Mouse (Mus musculus) cerebellum, adult (tissue): ENCODE data around the gene Snupn.
"Not testable (repeated sequence)": the region's sequence is repeated elsewhere in the genome, so short reads cannot be mapped to it uniquely, and the experiment has no call there.

Source experiments
- ATAC-seq: cut with Nextera tagmentation; 2 replicates; pipeline ENCODE4 v1.9.2; 2017; ENCODE audit warnings: mild to moderate bottlenecking, moderate library complexity, mixed read lengths; ENCODE audit not compliant: insufficient number of reproducible peaks, low FRiP score, low TSS enrichment

Snupn gene

DNA sequence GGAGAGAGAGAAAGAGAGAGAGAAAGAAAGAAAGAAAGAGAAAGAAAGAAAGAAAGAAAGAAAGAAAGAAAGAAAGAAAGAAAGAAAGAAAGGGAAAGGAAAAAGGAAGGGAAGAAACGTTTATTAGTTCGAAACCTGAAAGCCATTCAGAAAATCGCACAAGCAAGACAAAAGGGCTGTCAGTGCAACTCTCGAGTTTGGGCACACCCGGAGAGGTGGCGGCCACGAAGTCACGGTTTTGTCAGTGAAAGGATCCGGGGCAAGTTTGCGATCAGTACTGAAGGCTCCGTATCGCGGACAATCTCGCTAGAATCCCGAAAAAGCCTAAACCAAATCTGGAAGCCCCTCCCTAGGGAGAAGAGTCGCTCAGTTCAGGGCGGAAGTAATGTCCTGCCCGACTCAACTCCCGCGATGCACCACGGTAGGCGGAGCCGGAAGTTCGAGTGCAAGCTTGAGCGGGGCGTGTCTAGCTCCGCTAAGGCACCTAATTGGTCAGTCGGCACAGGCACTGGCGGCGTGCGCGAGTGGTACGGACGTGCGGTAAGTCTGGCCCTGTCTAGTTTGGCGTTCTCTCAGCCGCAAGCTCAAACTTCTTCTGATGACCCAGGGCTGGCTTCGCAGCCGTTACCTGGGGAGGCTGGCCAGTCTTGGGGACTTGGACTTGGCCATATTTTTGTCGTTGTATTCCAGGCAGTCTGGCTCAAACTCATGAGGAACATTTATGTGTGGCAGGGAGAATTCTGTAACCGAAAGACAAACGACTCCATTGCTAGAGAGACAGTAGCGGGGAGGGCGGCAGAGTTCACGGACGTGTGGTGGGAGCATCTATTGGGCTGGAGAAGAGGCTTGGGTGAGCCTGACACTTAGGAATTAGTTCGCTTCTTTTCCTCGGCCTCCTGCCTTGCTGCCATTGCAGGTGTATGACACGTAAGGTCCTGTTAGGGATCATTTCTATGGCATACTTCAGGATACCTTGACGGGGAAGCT is at the start of gene Snupn:
Gene Snupn (plus strand): TSS at position 465 of the 987 bp plus-strand sequence.
- ATAC-seq = peak; percentile 100

- no peak for ATAC-seq
Observed at GRCm38 (mm10) chr9:56901187-56901586, 49.5 kb upstream of the Snupn start.

DNA sequence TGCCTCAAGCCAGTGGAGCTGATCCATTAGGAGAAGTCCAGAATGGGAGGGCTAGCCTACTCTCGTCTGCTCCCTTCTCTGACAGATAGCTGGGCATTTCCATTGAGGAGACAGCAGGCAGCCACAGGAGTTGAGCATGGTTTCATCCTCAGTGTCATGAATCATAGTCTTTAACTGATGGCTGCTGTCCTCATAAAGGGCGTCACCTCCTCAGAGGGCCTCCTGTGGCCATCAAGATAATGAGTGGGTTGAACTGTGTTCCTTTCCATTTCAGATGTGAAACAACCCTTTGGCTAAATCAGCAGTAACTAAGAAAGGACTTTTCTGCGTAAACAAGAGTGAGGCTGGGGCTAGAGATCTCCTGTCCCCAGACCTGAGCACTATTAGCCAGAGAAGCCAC is 47.0 kb upstream of the Snupn start:
- ATAC-seq = no peak

GRCm38 (mm10) chr9:56907549-56907948 is 43.1 kb upstream of the Snupn start:
- ATAC-seq = no peak

DNA sequence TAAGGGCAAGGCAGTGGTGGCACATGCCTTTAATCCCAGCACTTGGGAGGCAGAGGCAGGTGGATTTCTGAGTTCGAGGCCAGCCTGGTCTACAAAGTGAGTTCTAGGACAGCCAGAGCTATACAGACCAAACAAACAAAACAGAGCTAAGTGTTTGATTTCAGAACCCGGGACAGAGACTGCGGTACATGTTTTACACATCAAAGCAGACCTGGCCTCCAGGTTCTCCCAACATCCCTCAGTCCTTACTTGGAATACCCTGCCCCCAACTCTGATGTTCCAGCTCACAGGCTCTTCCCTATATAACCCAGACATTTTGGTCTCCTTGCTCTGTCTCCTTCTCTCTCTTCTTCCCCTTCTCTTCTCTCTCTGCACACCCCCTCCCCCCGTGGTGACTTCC is 40.7 kb upstream of the Snupn start:
- not testable (repeated sequence) for ATAC-seq

DNA sequence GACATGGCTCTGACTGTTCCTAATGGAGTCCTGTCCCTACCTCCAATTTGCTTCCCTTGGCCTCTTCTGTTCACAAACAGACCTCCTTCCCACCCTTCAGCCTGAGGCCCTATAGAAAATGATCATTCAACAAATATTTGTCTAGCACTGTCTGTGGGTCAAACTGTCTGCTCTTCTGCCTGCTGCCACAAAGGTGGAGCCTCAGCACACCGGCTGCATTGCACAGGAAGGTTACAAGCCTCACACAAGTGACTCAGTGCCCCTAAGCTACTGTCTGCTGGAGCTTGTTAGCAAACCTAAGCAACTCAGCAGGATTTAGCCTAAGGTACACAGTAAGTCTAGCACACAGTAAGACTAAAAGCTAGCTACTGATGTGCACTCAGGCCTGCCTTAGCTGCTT is 39.7 kb upstream of the Snupn start:
- ATAC-seq = no peak

DNA sequence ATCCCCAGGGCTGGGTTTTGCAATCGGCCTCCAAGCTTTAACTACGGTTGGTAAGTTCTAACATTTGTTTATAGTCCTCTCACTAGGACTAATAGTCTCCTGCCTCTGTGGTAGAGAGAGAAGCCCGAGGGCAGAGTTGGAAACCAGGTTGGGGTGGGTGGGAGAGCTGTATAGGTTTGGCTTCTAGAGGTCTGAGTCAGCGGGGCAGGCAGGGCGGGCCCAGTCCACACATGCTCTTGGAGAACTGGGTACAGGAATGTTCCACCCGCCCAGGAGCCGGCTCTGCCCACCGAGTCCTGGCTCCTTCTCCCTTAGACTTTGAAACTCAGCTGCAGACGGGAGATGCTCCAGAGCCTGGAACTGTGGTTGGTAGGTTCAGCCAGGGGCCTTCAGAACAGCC is 36.7 kb upstream of the Snupn start:
- no peak for ATAC-seq

DNA sequence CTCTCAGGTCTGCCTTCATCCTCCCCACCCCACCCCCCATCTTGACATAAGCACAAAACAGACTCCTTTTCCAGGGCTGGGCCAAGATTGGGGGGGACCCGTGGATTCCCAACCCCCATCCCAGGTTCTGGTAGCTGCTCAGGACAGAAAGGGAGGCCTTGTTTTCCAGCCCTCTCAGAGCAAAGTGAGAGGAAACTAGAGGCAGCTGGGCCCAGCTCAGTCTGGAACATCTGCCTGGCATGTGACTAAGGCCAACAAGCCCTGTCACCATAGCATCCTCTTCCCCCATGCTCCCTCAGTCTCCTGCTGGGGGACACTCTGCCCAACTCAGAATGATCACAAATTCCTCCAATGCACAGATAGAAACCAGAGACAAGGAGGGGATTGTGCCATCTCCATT is 35.6 kb upstream of the Snupn start:
- ATAC-seq = no peak

DNA sequence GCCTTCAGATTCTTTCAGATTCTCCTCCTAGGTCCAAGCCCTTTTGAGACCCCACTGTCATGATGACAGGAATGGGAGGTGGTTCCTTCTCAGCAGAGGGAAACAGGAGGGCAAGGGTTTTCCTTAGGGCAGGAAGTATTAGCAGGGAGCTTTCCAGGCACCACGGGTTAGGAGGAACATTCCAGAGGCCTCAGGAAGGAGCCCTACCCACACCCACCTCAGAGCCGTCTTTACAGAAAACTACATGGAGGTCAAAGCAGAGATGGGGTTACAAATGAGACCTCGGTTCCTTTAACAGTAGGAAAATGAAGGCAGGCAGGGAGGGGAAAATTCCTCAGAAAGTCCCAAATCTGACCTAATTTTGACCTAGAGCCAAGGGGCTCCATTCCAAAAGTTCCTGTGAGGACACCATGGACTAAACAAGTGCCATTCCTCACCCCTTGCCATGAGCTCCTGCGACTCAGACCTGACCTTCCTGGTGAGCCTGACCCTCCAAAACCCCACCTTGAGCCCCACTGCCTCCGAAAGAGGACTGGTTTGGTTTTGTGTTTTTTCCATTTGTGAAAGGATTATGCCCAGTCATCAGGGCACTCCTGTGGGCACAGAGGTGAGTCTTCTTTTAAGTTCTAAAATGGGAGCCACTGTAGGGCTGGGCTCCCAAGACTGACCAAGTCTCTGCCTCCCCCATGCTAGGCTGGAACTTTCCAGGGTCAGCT is 34.8 kb upstream of the Snupn start:
- no peak for ATAC-seq

- no peak for ATAC-seq
Observed at GRCm38 (mm10) chr9:56917131-56917530, 33.5 kb upstream of the Snupn start.

GRCm38 (mm10) chr9:56918466-56918865 is 32.2 kb upstream of the Snupn start:
- no peak for ATAC-seq

GRCm38 (mm10) chr9:56922746-56923145 is 27.9 kb upstream of the Snupn start:
- ATAC-seq = no peak

DNA sequence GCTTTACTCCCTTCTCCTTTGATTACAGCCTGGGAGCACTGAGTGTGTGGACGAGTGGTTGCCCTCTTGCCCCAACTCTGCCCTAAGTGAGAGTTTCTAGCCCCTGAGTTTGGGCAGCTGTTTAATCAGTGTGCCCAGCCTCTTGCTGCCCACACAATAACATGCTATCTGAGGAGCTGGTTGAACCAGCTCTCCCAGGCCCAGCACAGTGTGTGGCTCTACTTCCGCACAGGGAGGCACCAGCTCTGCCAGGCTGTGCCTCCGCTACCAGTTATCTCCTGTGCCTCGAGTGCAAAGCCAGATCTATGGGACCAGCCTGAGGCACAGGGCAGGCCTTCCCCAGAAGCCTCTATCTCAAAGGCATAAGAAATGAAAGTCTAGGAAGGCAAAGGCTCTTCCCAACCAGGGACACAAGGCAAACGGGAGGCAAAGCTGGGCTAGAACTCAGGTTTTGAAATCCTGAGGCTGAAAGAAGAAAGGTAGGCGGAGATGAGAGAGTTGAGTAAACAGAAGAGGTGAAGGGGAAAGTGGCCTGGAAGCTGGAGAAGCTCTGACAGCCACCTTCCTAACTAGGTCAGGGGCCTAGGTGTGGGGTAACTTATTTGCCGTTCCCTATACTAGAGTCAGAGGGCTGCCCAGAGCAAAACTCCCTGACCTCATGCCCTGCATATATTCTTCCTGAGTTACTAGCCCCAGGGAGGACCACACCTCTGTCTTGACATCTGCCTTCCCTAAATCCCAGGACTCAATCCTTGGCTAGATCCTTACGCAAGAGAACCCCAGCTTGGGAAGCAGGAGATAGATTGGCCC is 26.6 kb upstream of the Snupn start:
- no peak for ATAC-seq

DNA sequence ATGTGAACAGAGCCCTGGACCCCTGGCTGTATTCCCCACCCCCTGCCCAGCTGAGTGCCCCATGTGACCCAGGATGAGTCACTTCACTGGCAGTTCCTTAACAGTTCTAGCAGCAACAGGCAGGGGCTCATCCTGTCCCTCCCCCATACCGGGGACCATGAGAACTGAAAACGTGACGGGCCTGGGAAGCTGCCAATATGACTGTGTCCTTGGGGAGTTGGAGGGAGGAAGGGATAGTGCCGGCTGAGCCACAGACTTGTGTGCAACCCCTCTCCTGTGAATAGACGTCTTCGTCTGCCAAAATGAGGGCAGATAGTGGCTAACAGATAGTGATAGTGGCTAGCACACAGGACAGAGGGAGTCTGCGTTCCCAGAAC is 26.0 kb upstream of the Snupn start:
- no peak for ATAC-seq

GRCm38 (mm10) chr9:56925291-56926024 is 25.2 kb upstream of the Snupn start:
- ATAC-seq = no peak

DNA sequence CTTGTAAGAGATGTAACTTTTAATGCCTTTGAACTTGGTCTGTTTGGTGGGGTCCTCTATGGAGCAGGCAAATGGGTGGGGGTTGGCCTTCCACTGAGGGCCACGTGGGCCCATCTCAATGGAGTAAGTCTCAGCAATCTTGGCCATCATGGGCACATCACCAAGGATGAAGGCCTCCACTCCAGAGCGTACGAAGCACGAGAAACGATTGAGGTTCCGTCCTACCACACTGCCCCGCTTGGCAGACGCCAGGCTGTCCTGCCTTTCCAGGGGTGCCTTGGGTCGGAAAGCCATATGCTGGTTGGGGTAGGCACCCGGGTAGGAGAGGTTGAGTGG is 24.7 kb upstream of the Snupn start:
- ATAC-seq = no peak

- ATAC-seq = no peak
Observed at GRCm38 (mm10) chr9:56926387-56926786, 24.3 kb upstream of the Snupn start.

GRCm38 (mm10) chr9:56927191-56928012 is 23.3 kb upstream of the Snupn start:
- no peak for ATAC-seq

DNA sequence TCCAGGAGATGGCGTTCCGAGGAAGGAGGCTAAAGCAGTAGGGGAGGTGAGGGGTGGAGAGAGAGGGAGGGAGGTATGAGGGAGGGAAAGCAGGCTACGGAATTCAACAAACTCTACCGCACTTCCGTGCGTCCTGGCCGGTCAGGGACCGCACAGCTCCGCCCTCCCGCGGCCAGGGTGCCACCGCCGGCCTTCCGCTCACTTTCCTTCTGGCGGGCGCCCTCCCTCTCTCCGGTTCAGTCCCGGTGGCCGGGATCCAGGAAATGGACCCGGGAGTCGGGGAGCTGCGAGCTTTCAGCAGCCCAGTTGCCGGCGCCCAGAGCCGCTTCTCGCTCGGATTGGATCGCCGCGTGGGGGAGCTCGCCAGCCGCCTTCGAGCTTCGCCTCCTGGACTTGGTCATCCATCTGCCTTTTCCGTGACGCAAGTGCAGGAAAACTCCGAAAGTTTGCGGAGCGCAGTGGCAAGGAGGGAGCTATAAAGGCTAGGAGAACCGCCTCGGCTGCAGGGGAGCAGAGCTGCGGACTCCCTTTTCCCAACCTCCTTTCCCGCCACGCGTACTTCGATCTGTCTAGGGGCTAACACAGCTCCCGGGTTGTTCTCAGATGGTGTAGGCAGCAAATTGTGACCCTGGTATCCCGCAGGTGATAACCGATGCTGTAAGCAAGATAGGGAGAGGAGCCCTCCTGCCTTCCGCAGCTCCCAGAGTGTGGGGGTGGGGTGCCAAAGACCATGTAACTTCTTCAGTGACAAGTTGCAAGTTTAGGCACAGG is 22.5 kb upstream of the Snupn start, which contains the start of gene Snx33:
Gene Snx33 (minus strand): TSS at position 331 of the 771 bp plus-strand sequence.
- ATAC-seq = peak; percentile 76
